Mouse (Mus musculus) stomach, postnatal 0 days (tissue): Measurements from ENCODE around the gene Lim2. TPM values are rescaled to one million over a fixed set of nuclear protein-coding genes. Genes with fewer than 3 reads are reported as not detected.

ENCODE experiments used
- ATAC-seq: fragments of 200-750 bp; cut with Nextera tagmentation; 2 replicates; pipeline ENCODE4 v1.8.0; 2017; ENCODE audit not compliant: low FRiP score, low TSS enrichment
- DNase-seq: peaks from one replicate; pipeline ENCODE4 v3.0.0-alpha.2; 2016; ENCODE audit warnings: low spot score
- H3K27ac ChIP-seq: fragments of 300-500 bp; sonication (generic); replicated peaks from 2 replicates; pipeline ENCODE4 v1.5.1; 2014; ENCODE audit warnings: mild to moderate bottlenecking, control low read depth
- H3K27me3 ChIP-seq: fragments of 300-500 bp; sonication (generic); 2 replicates; pipeline ENCODE4 v1.6.1; 2014; ENCODE audit warnings: low read length; ENCODE audit not compliant: control insufficient read depth, insufficient read depth
- H3K36me3 ChIP-seq: fragments of 300-500 bp; sonication (generic); 2 replicates; pipeline ENCODE4 v1.6.1; 2014; ENCODE audit warnings: low read length, mixed read lengths; ENCODE audit not compliant: control insufficient read depth, insufficient read depth
- H3K4me1 ChIP-seq: fragments of 300-500 bp; sonication (generic); replicated peaks from 2 replicates; pipeline ENCODE4 v1.6.1; 2014; ENCODE audit warnings: antibody characterized with exemption; ENCODE audit not compliant: control insufficient read depth, insufficient read depth
- H3K4me2 ChIP-seq: fragments of 300-500 bp; sonication (generic); replicated peaks from 2 replicates; pipeline ENCODE4 v1.6.1; 2014; ENCODE audit warnings: low read depth, mild to moderate bottlenecking, control low read depth, moderate library complexity
- H3K4me3 ChIP-seq: fragments of 300-500 bp; sonication (generic); 2 replicates; pipeline ENCODE4 v1.5.1; 2014; ENCODE audit warnings: low read depth, low read length, control low read depth
- H3K9ac ChIP-seq: fragments of 300-500 bp; sonication (generic); 2 replicates; pipeline ENCODE4 v1.6.1; 2014; ENCODE audit warnings: mild to moderate bottlenecking, low read length, control low read depth, mixed read lengths
- H3K9me3 ChIP-seq: fragments of 300-500 bp; sonication (generic); 2 replicates; pipeline ENCODE4 v1.6.1; 2016; ENCODE audit warnings: low read length; ENCODE audit not compliant: control insufficient read depth
- CTCF ChIP-seq: IDR thresholded peaks from 2 replicates; pipeline ENCODE4 v1.5.1; 2016; ENCODE audit warnings: antibody characterized with exemption, low read depth, mild to moderate bottlenecking, moderate library complexity
- EP300 ChIP-seq: optimal IDR thresholded peaks from 2 replicates; pipeline ENCODE3; 2016; ENCODE audit warnings: antibody characterized with exemption
- whole genome bisulfite sequencing: fragments of 180-500 bp; shearing (Covaris S2); extraction: QIAGEN DNeasy Blood & Tissue Kit; methylation state at CpG from one replicate; pipeline ENCODE4 v1.1.7; 2014; 5-methylcytosine and 5-hydroxymethylcytosine counted together
- microRNA-seq: library from miRNA; unstranded; fragments of <30 nt; microRNA quantifications from one replicate; pipeline ENCODE4, GENCODE M21; 2016
- polyA plus RNA-seq: library from polyadenylated mRNA; unstranded; fragments of >200 nt; fragmentation: Nextera tagmentation; extraction: Ambion mirVana; gene quantifications from 2 replicates; pipeline ENCODE4 v1.2.1, GENCODE M21; 2015

Lim2 gene
- polyA plus RNA-seq, 1 experiment from 2014 or later = 0.23 TPM

DNA sequence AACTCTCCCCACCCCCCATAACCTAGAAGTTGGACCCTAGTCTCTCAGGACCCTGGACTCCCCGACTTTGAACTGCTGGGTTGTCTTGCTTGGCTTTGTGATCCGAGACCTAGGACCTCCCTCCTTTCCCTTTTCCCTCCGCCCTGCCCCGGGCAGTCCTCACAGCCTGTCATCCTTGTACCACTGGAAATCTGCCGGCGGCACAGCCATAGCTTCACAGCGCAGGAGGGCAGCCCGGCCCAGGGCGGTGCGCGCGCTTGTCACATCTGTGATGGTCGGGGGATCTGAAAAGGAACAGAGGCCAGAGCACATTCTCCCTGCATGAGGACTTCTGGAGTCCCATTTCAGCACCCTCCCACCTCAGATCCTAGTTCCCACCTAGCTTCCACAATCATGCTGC lies 48.9 kb downstream of the Lim2 start:
- Histone ChIP-seq H3K36me3 (no peaks in the 10 kb centered on the region), H3K4me3 (no peak overlapping the region), H3K9ac (no peak overlapping the region), H3K9me3 (no peaks in the 10 kb centered on the region), H3K4me2 (no peak overlapping the region), H3K27ac (no peak overlapping the region), H3K27me3 (no peaks in the 10 kb centered on the region), H3K4me1 (no peaks in the 10 kb centered on the region)
- no peak for TF ChIP-seq EP300
- no peak for TF ChIP-seq CTCF
- DNase-seq (no peak), ATAC-seq (no peak)
- WGBS = 13% methylated on average over 13 of the region's 13 CpGs

- no peaks in the 10 kb centered on the region for H3K4me1 ChIP-seq
- DNase-seq = no peak
- H3K36me3 ChIP-seq = no peaks in the 10 kb centered on the region
- no peak for TF ChIP-seq CTCF
- TF ChIP-seq EP300 = no peak
- no peak overlapping the region for H3K27ac ChIP-seq
- no peak overlapping the region for H3K9ac ChIP-seq
- H3K27me3 ChIP-seq = no peaks in the 10 kb centered on the region
- H3K4me2 ChIP-seq = no peak overlapping the region
- WGBS = 54% methylated on average over 3 of the region's 3 CpGs
- ATAC-seq = no peak
- no peak overlapping the region for H3K4me3 ChIP-seq
- no peaks in the 10 kb centered on the region for H3K9me3 ChIP-seq
Measured at GRCm38 (mm10) chr7:43481191-43481590, 53.7 kb downstream of the Lim2 start.

DNA sequence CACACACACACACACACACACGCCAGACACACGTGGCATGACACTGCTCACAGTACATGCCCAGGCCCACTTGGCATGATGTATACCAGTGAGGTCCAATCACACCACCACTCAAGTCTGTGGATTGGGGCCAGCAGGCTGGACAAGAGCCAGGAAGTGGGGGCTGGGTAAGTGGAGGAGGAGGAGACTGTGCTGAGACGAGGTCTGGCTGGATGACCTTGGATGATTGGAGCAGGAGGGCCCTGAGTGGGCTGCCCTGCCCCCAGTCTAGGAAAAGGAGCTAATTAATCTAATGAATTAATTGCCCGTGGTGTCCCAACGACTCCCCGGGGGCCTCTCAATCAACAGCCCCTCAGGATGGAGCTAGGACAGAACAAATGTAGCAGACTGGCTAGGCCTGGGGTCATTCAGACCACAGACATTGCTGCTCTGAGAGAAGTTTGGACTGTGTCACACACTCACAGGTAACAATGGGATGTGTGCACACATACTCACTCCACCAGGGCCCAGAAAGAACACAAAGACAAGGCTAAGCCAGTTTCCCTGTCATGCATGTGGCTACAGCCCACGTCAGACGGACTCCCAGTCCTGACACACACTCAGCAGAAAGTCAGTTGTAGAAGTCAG lies 54.7 kb downstream of the Lim2 start:
- no peaks in the 10 kb centered on the region for H3K36me3 ChIP-seq
- H3K27ac ChIP-seq = no peak overlapping the region
- no peak for DNase-seq
- WGBS = 64% methylated on average over 8 of the region's 8 CpGs
- no peaks in the 10 kb centered on the region for H3K4me1 ChIP-seq
- H3K4me2 ChIP-seq = no peak overlapping the region
- no peak overlapping the region for H3K4me3 ChIP-seq
- ATAC-seq = no peak; the same call in 1 of the 2 replicates
- no peak overlapping the region for H3K9ac ChIP-seq
- TF ChIP-seq CTCF (no peak), EP300 (no peak)
- H3K27me3 ChIP-seq = no peaks in the 10 kb centered on the region
- H3K9me3 ChIP-seq = no peaks in the 10 kb centered on the region

GRCm38 (mm10) chr7:43483236-43483635 lies 55.8 kb downstream of the Lim2 start:
- 7% methylated on average over 10 of the region's 10 CpGs for WGBS
- no peaks in the 10 kb centered on the region for H3K27me3 ChIP-seq
- H3K27ac ChIP-seq = no peak overlapping the region
- ATAC-seq (no peak), DNase-seq (no peak)
- no peak overlapping the region for H3K9ac ChIP-seq
- H3K4me3 ChIP-seq = no peak overlapping the region
- H3K9me3 ChIP-seq = no peaks in the 10 kb centered on the region
- no peak overlapping the region for H3K4me2 ChIP-seq
- TF ChIP-seq CTCF = no peak
- H3K36me3 ChIP-seq = no peaks in the 10 kb centered on the region
- H3K4me1 ChIP-seq = no peaks in the 10 kb centered on the region

Small RNA genes within 50 kb of the gene (microRNA-seq; reads per million reads assigned to microRNA genes)
- gene Mir7051 = not detected

Other genes with a start within 250 kb of the Lim2 start
- gene Zfp715, start 114.4 kb upstream of the Lim2 start, polyA plus RNA-seq = 5.4 and 6.5 TPM in 2 replicates
- gene Siglecf, start 76.3 kb upstream of the Lim2 start, polyA plus RNA-seq = 0.04 and 0.10 TPM in 2 replicates
- gene Siglecg, start 19.5 kb upstream of the Lim2 start, polyA plus RNA-seq = 0.12 and 0.17 TPM in 2 replicates
- gene Nkg7, start 9.4 kb downstream of the Lim2 start, polyA plus RNA-seq = 0.62 and 0.79 TPM in 2 replicates
- not detected in 2 replicates for gene Cldnd2, start 13.1 kb downstream of the Lim2 start, polyA plus RNA-seq
- 513 and 521 TPM in 2 replicates for gene Etfb, start 16.4 kb downstream of the Lim2 start, polyA plus RNA-seq
- gene Gm45233, start 16.5 kb downstream of the Lim2 start, polyA plus RNA-seq = 0.34 and 0.46 TPM in 2 replicates
- 36.1 and 40.5 TPM in 2 replicates for gene Vsig10l, start 35.5 kb downstream of the Lim2 start, polyA plus RNA-seq
- 0.34 and 0.35 TPM in 2 replicates for gene Iglon5, start 62.4 kb downstream of the Lim2 start, polyA plus RNA-seq
- 0.02 TPM in 1 of 2 replicates, not detected in the other for gene 4931406B18Rik, start 78.3 kb downstream of the Lim2 start, polyA plus RNA-seq
- 2.0 and 2.1 TPM in 2 replicates for gene Cd33, start 116.8 kb downstream of the Lim2 start, polyA plus RNA-seq
- gene Zfp658, start 134.6 kb downstream of the Lim2 start, polyA plus RNA-seq = 1.2 TPM in 2 replicates
- 4.2 and 4.6 TPM in 2 replicates for gene Zfp719, start 151.9 kb downstream of the Lim2 start, polyA plus RNA-seq
- not detected in 2 replicates for gene Zfp819, start 179.5 kb downstream of the Lim2 start, polyA plus RNA-seq
- gene Ceacam18, start 207.0 kb downstream of the Lim2 start, polyA plus RNA-seq = 0.07 TPM in 1 of 2 replicates, not detected in the other
- gene Siglece, start 232.5 kb downstream of the Lim2 start, polyA plus RNA-seq = 0.87 and 1.3 TPM in 2 replicates
- gene Ctu1, start 244.3 kb downstream of the Lim2 start, polyA plus RNA-seq = 8.5 and 9.0 TPM in 2 replicates